Mouse (Mus musculus) R1 (cell line): ENCODE data around the gene Mgst3.

Experiments used
- DNase-seq: peaks from one replicate; pipeline ENCODE4 v3.0.0-alpha.2; 2018; ENCODE audit warnings: low read depth, low spot score

The Mgst3 gene

DNA sequence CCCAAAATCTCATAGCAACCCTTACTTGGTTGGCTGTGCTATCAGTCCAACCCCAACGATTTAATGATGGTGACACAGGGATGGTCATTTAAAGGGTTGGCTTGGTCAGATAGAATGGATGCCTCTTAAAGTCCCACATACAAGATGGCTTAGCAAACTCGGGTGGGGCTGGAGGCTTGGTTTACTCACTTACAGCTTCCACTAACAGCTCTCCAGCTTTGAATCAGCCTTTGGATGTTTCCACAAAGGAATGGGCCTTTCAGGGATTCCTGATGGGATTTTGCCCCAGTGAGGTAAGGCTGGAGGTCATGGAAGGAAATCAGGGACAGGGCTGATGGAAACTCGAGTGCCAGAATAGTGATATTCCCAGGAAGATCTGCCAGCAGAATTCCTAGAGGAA, 5.8 kb downstream of the Mgst3 start:
- DNase-seq = no peak

DNA sequence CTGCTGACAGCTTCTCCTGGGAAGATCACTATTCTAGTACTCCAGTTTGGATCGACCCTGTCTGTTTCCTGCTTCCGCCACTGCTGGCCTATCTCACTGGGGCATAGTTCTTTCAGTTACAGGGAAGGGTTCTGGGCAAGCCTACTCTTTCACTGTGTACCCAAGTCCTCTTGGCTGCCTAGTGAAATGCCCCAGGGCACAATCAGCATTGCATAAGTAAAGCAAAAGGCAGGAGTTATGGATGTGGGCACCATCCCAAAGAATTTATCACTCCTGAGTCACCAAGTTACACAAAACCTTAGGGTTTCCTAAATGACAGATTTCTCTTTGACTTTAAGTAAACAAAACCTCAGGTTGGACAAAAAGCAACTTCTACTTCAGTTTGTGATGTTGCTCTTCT, 6.3 kb downstream of the Mgst3 start:
- DNase-seq = no peak

DNA sequence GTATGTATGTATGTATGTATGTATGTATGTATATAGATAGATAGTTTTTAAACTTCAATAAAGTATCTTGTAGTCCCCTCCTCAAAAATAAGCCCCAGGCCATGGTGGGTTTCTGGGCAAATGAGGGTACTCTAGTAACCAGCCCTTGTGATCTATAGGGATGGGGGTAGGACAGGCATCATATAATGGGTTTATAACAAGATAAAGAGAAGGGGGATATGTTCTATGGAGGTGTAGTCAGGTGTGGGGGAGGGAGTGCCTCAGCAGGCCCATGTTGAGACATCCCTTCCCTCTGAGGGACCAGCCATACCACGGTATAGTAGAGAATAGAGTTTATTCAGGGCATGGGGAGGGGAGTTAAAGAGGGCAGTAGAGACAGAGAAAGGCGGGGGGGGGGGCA, 7.2 kb downstream of the Mgst3 start:
- DNase-seq = no peak

DNA sequence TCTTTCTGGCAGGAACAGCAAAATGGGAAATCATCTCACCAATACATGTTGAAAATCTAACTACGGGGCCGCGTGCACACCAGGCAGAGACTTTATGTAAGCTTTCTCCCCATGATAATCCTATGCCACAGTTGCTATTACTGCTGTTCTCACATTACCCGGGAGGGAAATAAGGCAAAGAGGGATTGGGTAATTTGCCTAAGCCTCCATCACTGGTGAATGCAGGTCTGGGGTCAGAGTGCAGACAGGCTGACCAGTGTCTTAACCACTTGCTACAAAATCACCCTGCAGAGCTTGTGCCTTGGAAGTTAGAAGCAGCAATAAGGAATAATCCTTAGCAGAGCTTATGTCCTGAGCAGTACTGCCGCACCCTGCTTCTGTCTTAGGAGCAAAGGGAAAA, 8.0 kb downstream of the Mgst3 start:
- DNase-seq = no peak

DNA sequence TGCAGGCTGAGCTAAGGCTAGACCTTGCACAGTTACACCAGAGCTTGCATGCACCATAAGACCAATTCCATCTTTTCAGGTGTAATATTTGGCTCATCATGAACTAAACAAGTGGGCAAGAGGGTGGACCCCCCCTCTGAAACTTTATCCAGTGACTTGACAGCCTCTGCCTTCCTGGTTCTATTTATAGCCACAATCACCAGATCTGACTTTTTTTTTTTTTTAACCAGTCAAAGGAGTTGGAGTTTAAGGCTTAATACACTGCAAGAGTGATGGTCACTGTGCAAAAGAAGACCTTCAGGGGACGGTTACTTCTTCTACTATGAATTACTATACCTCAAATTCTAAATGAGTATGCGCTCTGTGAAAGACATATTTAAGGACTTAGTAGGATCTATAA, 8.4 kb downstream of the Mgst3 start:
- DNase-seq = no peak

DNA sequence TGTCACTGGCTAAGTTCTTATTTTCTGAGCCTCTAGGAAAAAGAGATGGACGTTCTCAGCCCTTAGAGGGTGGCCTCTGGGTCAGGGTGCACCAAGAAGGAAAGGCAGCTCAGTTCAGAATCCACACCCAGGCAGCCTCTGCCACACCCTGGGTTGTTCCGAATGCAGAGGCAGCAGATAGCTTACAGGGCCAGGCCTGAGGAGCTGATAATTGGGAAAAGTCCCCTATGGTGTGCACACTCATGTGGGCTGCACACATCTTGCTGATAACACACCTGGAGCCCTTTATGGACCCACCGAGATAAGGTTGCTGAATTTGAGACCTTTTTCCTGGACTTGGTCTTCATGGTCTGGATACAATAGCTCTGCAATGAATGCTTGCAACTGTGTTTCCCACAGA, 9.5 kb downstream of the Mgst3 start:
- DNase-seq = no peak

DNA sequence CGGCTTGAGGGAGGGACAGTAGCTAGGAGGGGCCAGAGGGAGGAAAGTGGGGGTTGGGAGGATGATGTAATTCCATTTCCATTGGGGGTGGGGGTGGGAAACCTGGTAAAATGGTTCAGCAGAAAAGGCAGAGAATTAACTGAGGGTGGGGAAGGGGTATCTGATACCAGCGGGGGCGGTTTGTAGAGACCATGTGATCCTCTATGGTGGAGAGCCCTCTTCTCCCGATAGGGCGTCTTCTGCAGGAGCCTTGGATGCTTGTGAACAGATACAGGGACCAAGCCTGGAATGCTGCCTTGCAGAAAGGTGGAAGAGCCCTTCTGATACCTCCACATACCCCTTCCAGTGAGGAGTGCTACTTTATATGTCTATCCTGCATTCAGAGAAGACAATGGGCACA, 10.5 kb downstream of the Mgst3 start:
- DNase-seq = no peak

DNA sequence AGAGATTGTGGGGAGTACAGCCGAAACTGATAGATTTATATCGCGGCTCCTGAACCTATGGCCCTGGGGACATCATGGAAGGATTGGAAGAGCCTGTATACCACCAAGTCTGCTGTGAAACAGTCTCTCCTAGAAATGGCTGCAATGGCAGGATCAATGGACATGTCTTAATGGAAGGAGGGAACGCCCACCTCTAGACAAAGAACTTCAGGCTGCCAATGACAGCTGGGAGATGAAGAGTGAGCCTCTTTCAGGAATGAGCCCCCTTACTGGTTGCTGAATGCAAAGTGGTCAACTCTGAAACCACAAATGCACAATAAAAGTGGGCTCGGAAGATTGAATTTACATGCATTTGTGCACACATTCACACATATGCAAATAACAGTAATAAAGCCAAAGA, 10.9 kb downstream of the Mgst3 start:
- peak; percentile 27 for DNase-seq

DNA sequence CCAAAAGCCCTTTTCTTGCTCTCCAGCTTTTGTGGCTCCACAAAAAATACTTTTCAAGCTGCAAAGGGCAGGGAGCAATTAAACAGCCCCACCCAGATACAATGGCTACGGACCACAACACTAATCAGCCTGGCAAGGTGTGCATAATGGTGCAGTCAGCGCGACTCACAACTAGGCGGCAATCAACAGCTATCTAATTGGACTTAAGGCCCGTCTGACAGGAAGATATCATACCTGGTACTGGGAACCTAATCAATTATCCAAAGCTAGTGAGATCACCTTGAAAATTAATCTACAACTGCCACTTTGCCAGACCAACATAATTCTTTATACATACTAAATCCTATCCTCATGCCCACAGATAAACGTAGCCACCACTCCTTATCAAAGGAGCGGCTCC, 11.3 kb downstream of the Mgst3 start:
- DNase-seq = no peak

DNA sequence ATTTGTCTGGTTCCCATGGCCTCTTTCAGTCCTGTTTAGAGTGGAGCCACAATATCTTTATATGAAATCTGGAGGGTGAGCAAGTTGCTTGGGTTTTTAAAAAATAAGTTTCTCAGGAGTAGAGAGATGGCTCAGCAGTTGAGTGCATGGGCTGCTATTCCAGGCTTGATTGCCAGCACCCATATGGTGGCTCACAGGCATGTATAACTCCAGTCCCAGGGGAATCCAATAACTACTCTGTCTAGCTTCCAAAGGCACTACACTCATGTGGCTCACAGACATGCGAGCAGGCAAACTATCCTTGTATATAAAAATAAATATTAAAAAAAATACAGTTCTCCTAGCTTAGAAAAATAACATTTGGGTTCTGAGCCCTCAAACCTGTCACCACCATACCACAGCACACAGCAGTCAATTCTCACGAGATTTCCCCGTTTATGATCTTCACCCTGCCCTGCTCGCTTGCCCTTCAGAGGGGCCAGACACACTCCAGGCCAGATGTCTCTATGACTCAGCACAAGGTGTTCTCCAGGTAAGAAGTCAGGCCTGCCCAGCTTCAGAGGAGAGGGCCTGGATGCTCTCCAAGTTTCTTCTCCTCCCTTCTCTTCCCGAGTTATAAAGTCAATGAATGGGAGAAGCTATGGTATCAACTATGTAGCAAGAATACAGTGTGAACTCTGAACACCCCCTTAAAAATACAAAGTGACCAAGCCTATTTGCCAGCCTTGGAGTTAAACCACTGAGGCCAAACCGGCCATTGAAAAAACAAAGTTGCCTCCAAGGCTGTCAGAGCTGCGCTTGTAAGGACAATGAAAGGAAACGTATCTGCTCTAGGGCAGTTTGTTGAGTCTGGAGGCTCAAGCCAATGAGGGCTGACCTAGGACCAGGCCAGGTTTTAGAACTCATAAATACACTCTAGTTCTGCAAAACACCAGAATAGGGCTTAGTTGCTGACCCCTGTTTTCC, 12.3 kb downstream of the Mgst3 start:
- no peak for DNase-seq

DNA sequence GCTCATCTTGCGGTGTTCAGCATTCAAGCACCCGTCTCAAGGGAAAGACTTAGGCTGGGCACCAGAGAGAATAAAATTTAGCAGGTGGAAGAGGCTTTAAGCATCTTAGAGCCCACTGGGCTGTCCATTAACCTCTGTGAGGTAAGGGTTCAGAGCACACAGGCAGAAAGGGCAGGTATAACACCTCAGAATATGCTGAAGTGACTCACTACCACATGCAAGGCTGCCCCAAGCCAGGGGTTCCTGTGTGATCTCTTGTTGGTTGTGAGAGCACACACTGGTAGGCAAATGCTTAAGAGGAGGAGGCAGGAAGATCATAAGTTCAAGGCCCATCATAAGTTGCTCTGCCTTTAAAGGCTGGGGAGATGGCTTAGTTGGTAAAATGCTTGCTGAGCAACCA, 13.4 kb downstream of the Mgst3 start:
- no peak for DNase-seq

DNA sequence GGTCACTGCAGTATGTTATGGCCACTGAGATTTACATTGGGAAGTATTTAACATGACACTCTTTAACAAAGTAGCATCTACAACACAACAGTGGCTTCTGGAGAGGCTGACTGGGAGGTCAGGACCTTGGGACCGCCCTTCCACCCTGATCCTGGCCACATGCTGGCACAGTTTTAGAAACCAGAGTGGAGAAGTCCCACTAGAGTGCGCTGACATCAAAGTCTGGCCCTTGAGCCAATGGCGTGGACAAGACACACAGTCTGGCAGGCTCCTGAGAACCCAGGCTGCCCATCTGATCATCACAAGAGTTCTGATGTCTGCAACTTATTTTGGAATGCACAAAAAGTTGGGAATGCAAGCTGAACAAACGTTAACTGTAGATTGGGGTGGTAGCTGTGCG, 13.9 kb downstream of the Mgst3 start:
- DNase-seq = no peak

DNA sequence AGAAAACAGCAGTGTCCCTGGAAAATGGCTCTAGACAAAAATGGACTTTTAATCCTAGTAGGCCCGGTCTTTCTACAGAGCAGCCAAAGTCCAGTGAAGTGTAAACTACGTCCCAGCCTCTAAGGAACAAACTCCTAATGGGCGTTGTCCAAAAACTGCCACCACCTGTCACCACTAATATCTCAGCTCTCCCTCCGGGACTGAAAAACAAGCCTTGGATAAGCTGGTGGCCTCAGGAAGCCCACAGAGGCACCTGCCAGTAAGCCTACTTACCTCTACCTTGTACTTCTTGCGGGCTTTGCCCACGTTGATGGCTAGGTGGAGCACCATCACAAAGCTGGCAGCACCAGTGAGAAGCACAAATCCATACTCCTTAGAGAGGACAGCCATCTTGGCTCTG, 15.6 kb downstream of the Mgst3 start:
- DNase-seq = no peak

DNA sequence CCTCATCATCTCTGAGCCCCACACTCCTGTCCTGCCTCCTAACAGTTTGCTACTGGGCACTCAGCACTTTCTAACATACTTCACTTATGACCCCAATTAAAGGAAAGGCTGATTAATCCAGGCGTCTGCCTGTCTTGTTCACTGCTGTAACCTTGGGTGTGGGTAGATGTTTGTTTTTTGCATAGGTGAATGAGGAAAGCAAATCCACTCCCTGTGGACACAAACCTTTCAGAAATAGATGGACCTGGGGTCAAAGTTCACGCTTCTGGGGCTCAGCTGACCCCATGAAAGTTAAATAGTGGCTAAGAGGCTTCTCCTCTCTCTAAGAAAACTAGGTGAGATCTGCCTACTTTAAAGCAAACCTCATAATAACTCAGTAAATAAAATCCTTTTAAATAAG, 18.7 kb downstream of the Mgst3 start:
- DNase-seq = no peak

DNA sequence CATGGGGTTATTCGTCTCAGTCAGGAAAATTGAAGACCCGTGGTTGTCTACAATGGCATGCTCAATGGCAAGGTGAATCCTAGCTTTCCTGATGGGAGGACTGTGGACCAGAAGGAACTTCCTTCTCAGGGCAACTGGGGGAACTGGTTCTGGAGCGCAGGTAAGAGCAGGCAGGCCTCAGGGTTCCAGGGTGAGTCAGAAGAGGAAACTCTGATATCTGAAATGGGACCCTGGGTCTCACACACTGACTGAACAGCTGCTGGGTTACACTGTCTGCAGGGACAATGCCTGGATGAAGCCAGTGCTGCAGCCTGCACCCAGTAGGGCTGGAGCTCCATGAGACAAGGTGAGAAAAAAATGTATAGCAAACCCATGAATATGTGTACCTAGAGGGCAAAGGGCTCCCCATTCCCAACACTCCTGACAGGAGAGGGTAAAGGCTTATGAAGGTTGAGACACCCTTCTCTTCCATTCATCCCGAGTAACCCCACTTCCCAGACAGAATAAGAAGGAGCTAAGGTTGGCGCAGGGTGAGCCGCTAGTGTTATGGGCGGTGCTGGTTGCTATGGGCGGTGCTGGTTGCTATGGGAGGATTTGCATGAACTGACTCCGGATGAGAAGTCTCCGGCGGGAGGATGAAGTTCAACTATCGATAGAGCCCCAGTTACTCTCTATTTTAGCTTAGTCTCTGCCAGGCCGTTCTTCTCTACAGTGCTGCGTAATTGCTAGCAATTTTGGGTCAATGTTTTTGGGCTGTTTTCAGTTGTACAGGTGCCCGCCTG, 19.4 kb downstream of the Mgst3 start:
- DNase-seq = peak; percentile 85

DNA sequence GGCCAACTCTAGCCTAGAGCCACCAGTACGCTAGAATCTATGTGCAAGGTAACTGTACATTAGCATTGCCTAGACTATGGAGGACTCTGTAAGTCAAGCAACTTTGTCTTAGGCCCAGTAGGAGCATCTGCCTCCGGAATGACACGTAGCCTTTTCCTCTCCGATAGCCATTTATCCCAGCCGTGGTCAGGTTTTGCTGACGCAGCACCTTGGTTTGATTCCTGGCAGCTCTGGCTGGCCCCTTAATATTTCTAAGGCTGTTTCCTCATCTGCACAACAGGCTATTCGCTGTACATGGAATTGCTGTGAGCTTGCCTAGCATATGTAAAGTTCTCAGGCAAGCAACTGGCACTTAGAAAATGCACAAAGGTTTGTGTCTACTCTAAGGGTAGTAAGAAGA, 20.9 kb downstream of the Mgst3 start:
- DNase-seq = no peak

DNA sequence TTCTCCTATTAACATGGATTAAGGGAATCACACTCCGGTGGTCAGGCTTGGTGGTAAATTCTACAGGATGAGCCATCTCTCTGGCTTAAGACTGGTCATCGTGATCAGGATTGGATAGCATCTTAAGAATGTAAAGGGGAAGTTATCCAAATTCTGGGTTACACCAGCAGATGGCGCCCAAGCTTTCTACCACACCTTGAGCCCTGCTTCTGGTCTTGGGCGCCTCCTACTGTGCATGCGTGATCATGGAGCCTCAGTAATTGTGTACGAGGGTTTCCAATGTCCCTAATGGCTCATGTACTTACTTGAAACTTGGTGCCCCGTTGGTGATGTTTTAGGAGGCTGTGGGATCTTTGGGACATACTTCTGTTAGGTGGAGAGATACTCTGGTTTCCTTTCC, 23.7 kb downstream of the Mgst3 start:
- peak; percentile 94 for DNase-seq

DNA sequence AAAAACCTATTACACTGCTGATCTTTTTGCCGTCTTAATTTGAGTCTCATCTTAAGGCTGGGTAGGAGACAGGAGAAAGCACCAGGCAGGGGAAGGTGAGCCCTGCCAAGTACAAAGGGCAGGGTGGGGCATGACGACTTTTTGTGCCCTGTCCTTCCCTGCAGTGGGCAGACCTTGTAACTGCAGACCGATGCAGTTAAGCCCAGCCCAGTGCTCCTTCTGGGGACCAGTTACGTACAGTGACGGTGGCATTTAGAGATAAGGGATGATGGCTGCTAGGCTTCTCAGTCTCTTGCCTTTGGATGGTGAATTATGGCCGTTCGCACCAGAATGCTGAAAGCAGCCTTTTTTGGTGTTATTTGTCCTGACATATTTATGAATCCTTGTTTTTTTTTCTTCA, 25.1 kb downstream of the Mgst3 start:
- no peak for DNase-seq

DNA sequence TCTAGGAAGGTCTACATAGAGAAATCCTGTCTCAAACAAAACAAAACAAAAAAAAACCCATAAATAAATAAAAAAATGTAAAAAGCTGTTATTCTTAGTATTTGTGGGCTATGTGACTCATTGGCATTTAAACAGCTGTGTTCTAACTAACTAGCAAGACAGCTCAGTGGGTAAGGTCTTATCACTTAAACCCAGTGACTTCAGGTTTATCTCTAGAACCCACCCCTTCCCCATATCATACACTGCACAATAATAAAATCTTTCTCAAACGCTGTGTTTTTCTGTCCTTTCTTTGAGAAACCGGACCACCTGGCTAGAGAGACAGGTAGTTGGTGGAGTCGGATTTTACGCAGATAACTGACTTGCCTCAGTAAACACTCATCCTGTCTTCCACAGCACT, 25.6 kb downstream of the Mgst3 start:
- DNase-seq = no peak

DNA sequence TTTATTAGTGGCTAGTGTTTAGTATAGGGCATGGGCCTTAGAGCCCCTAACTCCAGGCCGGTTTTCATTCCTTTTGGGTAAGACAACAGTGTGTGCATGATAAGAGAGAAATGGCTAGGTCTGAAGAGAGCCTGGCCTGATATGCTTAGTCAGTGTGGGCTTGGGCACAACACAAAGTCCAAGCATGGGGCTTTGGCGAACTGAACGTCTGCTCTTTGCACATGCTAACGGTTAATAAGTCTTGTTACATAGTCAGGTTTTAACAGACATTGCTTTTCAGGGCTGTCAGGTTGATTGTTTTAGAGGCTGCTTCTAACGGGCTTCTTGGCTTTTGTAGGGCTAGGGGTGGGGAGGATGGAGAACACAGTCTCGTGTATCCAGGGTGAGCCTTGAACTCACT, 27.0 kb downstream of the Mgst3 start:
- DNase-seq = no peak

DNA sequence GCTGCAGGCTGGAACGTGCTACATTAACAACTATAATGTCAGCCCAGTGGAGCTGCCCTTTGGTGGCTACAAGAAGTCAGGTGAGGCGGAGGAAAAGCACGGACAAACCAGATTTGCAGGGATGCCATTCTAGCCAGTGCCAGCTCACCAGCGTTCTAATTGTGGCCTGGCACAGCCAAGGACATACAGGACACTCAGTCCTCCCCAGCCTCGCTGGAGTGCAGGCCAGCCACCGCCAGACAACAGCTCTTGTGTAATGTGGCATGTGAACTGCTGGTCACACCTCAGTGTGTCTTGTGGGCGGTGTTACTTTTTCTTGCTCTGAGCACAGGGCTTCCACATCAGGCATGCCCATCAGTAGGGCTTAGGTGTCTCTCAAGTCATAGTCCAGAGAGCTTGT, 27.8 kb downstream of the Mgst3 start:
- no peak for DNase-seq

DNA sequence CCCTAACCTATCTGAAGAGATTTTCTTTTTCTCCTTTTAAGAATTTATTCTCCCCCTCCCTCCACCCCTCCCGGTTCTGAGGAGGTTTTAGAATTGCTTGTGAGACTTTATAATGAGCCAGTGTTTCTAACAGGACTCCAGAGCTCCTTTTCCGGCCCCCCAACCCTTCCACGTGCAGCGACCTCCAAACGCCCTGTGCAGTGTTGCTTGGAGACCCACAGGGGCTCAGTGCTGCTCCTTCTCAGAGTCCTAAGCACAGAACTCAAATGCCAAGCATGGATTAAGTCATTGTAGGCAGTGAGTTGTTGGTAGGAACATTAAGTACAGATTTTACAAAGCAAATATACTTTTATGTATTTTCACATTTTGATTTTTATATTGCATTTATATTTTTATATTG, 30.3 kb downstream of the Mgst3 start:
- DNase-seq = no peak

DNA sequence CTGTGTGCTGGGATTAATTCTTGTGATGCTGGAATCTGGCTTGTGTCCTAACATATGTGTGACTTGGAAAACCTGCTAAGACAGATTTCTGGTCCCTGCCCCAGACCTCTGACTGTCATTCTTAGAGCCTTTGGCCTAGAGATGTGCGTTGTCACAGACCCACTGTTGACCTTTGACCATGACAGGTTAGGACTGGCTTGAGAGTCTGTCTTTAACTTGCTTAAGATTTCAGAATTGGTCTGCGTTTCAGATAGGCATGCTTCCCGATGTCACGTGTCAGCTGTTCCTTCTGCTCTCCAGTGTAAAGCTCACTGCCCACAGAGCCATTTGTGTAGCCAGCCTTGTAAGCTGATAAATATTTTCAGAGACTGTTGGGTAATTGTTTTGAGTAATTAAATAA, 30.8 kb downstream of the Mgst3 start:
- DNase-seq = no peak
